Mouse (Mus musculus): ENCODE data around the gene Gdf9.

GRCm38 (mm10) chr11:53425251-53425650 is 5.6 kb upstream of the Gdf9 start:
- TF ChIP-seq CTCF (IDR thresholded peaks at IDR 0.05; ENCODE audit: borderline replicate concordance, extremely low read depth, insufficient read depth, insufficient read length), result no peak
- TF ChIP-seq POLR2A (IDR thresholded peaks at IDR 0.05; ENCODE audit: borderline replicate concordance, extremely low read depth, insufficient read depth, insufficient read length, poor library complexity, severe bottlenecking), result no peak

Measured in brain, embryonic 14.5 days (tissue).